Mouse (Mus musculus) pancreas, adult 10 weeks (tissue): ENCODE measurements around the gene Sgsm1. TPM values are rescaled to one million over a fixed set of nuclear protein-coding genes. Genes with fewer than 3 reads are reported as not detected.

Source experiments
- polyA plus RNA-seq: library from polyadenylated mRNA; stranded (reverse); fragments of 350-450 nt; fragmentation: Illumina TruSeq; extraction: RNeasy Lipid Tissue Mini Kit (QIAGEN cat#74804); gene quantifications from one replicate; pipeline ENCODE4 v1.2.3, GENCODE M21; 2015; ENCODE audit warnings: low read depth, low replicate concordance; ENCODE audit not compliant: insufficient read depth

Sgsm1 gene
- polyA plus RNA-seq: 6.4 TPM

GRCm38 (mm10) chr5:113310377-113311003 lies at the start of gene Sgsm1:
Gene Sgsm1 (minus strand): TSS chr5:113310786.

GRCm38 (mm10) chr5:113357186-113357585 lies 46.6 kb upstream of the Sgsm1 start, which contains the start of gene Aym1:
Gene Aym1 (plus strand): TSS chr5:113357294.

GRCm38 (mm10) chr5:113226632-113227102 lies 83.9 kb downstream of the Sgsm1 start, which contains the start of gene Tmem211:
Gene Tmem211 (plus strand): TSS chr5:113226909.

GRCm38 (mm10) chr5:113221147-113221865 lies 89.3 kb downstream of the Sgsm1 start, which contains the start of gene 2900026A02Rik:
Gene 2900026A02Rik (minus strand): TSS chr5:113221236.

Other genes with a start within 250 kb of the Sgsm1 start
- gene Crybb2, start 240.7 kb downstream of the Sgsm1 start, polyA plus RNA-seq: not detected
- gene Crybb3, start 229.2 kb downstream of the Sgsm1 start, polyA plus RNA-seq: 3.1 TPM
- 10.7 TPM for gene 2900026A02Rik, start 89.5 kb downstream of the Sgsm1 start, polyA plus RNA-seq
- not detected for gene Tmem211, start 83.9 kb downstream of the Sgsm1 start, polyA plus RNA-seq
- not detected for gene Aym1, start 46.5 kb upstream of the Sgsm1 start, polyA plus RNA-seq
- gene Wscd2, start 179.5 kb upstream of the Sgsm1 start, polyA plus RNA-seq: 0.42 TPM